Mouse (Mus musculus) liver, embryonic 11.5 days (tissue): ENCODE results near the gene Nyap2. TPM values are rescaled to one million over a fixed set of nuclear protein-coding genes. Genes with fewer than 3 reads are reported as not detected.

ENCODE experiments used
- ATAC-seq: fragments of 200-750 bp; cut with Nextera tagmentation; replicated peaks from 2 replicates; pipeline ENCODE4 v1.8.0; 2017; ENCODE audit warnings: moderate number of reproducible peaks, mild to moderate bottlenecking, moderate TSS enrichment, moderate library complexity; ENCODE audit not compliant: low FRiP score
- DNase-seq: peaks from one replicate; pipeline ENCODE4 v3.0.0-alpha.2; 2017; ENCODE audit warnings: low spot score
- H3K27ac ChIP-seq: fragments of 300-500 bp; sonication (generic); 2 replicates; pipeline ENCODE4 v1.5.1; 2014; ENCODE audit warnings: mild to moderate bottlenecking, low read depth, low read length, control low read depth
- H3K27me3 ChIP-seq: fragments of 300-500 bp; sonication (generic); replicated peaks from 2 replicates; pipeline ENCODE4 v1.6.1; 2014; ENCODE audit warnings: low read length, mixed read lengths; ENCODE audit not compliant: control insufficient read depth, insufficient read depth
- H3K36me3 ChIP-seq: fragments of 300-500 bp; sonication (generic); 2 replicates; pipeline ENCODE4 v1.6.1; 2014; ENCODE audit warnings: mild to moderate bottlenecking, low read length, moderate library complexity, mixed read lengths; ENCODE audit not compliant: control insufficient read depth, insufficient read depth
- H3K4me1 ChIP-seq: fragments of 300-500 bp; sonication (generic); replicated peaks from 2 replicates; pipeline ENCODE4 v1.6.1; 2014; ENCODE audit warnings: low read length, mixed read lengths; ENCODE audit not compliant: control insufficient read depth, insufficient read depth
- H3K4me2 ChIP-seq: fragments of 300-500 bp; sonication (generic); 2 replicates; pipeline ENCODE4 v1.6.1; 2014; ENCODE audit warnings: mild to moderate bottlenecking, control low read depth, moderate library complexity
- H3K4me3 ChIP-seq: fragments of 300-500 bp; sonication (generic); 2 replicates; pipeline ENCODE4 v1.5.1; 2014; ENCODE audit warnings: low read depth, low read length, control low read depth
- H3K9ac ChIP-seq: fragments of 300-500 bp; sonication (generic); 2 replicates; pipeline ENCODE4 v1.6.1; 2014; ENCODE audit warnings: low read depth, low read length, control low read depth
- H3K9me3 ChIP-seq: fragments of 300-500 bp; sonication (generic); 2 replicates; pipeline ENCODE4 v1.6.1; 2016; ENCODE audit warnings: low read length, inconsistent platforms, mixed read lengths; ENCODE audit not compliant: control insufficient read depth
- WGBS: fragments of 180-500 bp; shearing (Covaris S2); extraction: QIAGEN DNeasy Blood & Tissue Kit; methylation state at CpG from one replicate; pipeline ENCODE4 v1.1.7; 2014; 5-methylcytosine and 5-hydroxymethylcytosine counted together
- polyA plus RNA-seq: library from polyadenylated mRNA; unstranded; fragments of >200 nt; fragmentation: Nextera tagmentation; extraction: Ambion mirVana; gene quantifications from 2 replicates; pipeline ENCODE4 v1.2.1, GENCODE M21; 2014

The Nyap2 gene
- polyA plus RNA-seq, 1 experiment from 2014 or later = not detected

GRCm38 (mm10) chr1:81145576-81145975 is 68.8 kb downstream of the Nyap2 start:
- no peak overlapping the region for H3K9ac ChIP-seq
- H3K27me3 ChIP-seq = no peaks in the 10 kb centered on the region
- no peak overlapping the region for H3K27ac ChIP-seq
- no peaks in the 10 kb centered on the region for H3K36me3 ChIP-seq
- no peaks in the 10 kb centered on the region for H3K9me3 ChIP-seq
- DNase-seq = no peak
- H3K4me1 ChIP-seq = no peaks in the 10 kb centered on the region
- H3K4me2 ChIP-seq = no peak overlapping the region
- no peak overlapping the region for H3K4me3 ChIP-seq
- no peak for ATAC-seq

- no peak overlapping the region for H3K27ac ChIP-seq
- DNase-seq (no peak), ATAC-seq (no peak)
- H3K36me3 ChIP-seq = no peaks in the 10 kb centered on the region
- WGBS = 79% methylated on average over 3 of the region's 3 CpGs
- no peaks in the 10 kb centered on the region for H3K27me3 ChIP-seq
- no peak overlapping the region for H3K9ac ChIP-seq
- no peak overlapping the region for H3K4me2 ChIP-seq
- H3K9me3 ChIP-seq = no peaks in the 10 kb centered on the region
- no peaks in the 10 kb centered on the region for H3K4me1 ChIP-seq
- no peak overlapping the region for H3K4me3 ChIP-seq
These were observed 92.5 kb downstream of the Nyap2 start for GRCm38 (mm10) chr1:81169245-81169644.

DNA sequence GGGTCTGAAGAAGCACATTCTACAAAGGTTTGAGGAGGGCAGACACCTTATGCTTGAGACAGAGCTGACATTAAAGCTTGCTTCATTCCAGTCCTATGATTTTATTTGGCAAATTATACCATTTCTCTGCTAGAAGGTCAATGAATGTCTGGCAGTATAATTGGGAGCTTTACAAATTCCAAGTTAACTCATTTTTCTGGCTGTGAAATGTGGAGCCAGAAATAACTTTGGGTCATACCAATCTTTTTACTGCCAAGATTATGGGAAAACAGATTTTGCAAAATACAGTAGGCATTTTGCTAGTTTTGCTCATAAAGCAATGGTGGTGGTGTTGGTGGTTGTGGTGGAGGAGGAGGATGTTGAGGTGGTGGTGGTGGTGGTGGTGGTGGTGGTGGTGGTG is 96.0 kb downstream of the Nyap2 start:
- Histone ChIP-seq H3K27me3 (no peaks in the 10 kb centered on the region), H3K4me1 (no peaks in the 10 kb centered on the region), H3K36me3 (no peaks in the 10 kb centered on the region), H3K27ac (no peak overlapping the region), H3K4me3 (no peak overlapping the region), H3K4me2 (no peak overlapping the region), H3K9ac (no peak overlapping the region), H3K9me3 (no peaks in the 10 kb centered on the region)
- ATAC-seq = no peak
- DNase-seq = no peak

DNA sequence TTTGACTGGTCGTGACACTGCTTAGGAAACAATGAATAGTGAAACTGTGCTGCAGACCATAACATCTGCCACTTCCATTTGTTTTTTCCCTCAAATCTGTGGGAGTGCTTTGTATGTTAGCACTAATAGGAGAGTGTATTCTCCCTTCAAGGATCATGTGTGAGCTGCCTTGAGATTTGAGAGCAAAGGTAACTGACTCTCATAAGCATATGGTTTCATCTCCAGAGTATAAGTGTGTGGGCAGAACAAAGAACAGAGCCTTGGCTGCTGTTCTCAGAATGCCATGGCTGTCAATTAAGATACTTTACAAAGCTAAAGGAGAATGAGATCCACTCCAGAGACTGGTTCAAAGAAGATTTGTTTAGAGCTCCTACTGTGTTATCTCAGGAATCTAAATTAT is 96.6 kb downstream of the Nyap2 start:
- 72% methylated on average over 1 of the region's 1 CpGs for WGBS
- no peak for ATAC-seq
- no peak overlapping the region for H3K9ac ChIP-seq

DNA sequence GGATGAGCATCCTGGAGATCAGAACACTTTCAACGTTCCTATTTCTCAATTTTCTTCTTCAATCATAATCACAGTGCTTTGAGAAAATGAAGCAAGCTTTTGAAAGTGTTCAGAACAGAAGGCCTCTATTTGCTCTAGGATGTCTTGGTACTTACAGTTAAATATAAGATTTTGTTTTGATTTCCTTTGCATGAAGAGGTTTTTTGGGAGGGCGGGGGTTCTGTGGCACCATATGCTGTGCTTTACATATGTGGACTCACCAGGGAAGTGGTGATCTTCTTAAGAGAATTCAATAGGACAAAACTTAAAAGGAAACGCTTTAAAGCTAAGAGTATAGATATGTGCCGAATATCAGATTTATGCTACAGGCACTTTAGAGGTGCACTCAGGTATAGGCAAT is 103.0 kb downstream of the Nyap2 start:
- Histone ChIP-seq H3K4me3 (no peak overlapping the region), H3K4me1 (no peaks in the 10 kb centered on the region), H3K36me3 (no peaks in the 10 kb centered on the region), H3K27ac (no peak overlapping the region), H3K4me2 (no peak overlapping the region), H3K27me3 (no peaks in the 10 kb centered on the region), H3K9ac (no peak overlapping the region), H3K9me3 (no peaks in the 10 kb centered on the region)
- DNase-seq (no peak), ATAC-seq (no peak)
- 90% methylated on average over 4 of the region's 4 CpGs for WGBS

More for the DNA sequence above, 96.6 kb downstream of the Nyap2 start:
- no peak for DNase-seq
- no peak overlapping the region for H3K4me3 ChIP-seq
- H3K4me2 ChIP-seq = no peak overlapping the region
- H3K27ac ChIP-seq = no peak overlapping the region
- H3K27me3 ChIP-seq = no peaks in the 10 kb centered on the region
- no peaks in the 10 kb centered on the region for H3K36me3 ChIP-seq
- no peaks in the 10 kb centered on the region for H3K9me3 ChIP-seq
- no peaks in the 10 kb centered on the region for H3K4me1 ChIP-seq

DNA sequence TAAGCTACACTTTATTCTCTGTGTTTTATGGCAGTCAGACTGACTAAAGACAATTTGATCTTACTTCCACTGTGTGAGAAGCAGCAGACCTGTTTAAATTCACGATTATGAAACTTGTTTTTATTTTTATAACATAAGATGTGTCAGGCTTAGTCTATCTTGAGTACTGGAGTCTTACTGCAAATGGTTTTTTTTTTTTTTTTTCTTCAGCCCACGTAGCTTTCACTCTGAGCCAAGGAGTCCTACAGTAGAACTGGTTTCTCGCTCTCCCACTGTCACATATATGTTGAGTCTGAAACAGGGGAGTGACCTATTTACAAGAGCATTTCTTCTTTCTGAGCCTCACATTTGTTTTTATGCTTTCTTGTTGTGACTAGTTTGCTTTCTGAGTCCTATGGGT is 103.9 kb downstream of the Nyap2 start:
- no peak for DNase-seq
- Histone ChIP-seq H3K9me3 (no peaks in the 10 kb centered on the region), H3K4me3 (no peak overlapping the region), H3K9ac (no peak overlapping the region), H3K36me3 (no peaks in the 10 kb centered on the region), H3K27me3 (no peaks in the 10 kb centered on the region), H3K4me2 (no peak overlapping the region), H3K4me1 (no peaks in the 10 kb centered on the region), H3K27ac (no peak overlapping the region)
- 60% methylated on average over 3 of the region's 3 CpGs for WGBS
- ATAC-seq = no peak

DNA sequence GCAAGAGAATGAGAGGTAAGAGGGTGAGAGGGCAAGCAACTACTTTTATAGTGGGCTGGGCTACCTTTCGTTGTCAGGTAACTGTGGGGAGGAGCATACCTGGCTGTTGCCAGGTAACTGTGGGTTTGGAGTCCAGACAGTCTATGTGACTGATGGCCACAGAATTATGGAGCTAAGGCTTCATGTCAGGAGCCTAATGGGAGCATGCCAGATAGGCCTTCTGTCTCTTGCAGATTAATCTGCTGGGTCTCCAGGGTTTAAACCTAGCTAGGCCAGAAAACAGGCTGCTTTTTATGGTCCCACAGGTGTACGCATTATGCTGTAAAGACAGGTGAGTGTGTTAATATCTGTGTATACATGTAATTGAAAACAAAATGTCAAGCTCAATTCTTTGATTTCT is 132.8 kb downstream of the Nyap2 start:
- H3K4me3 ChIP-seq = no peak overlapping the region
- 85% methylated on average over 2 of the region's 2 CpGs for WGBS
- DNase-seq = no peak

GRCm38 (mm10) chr1:81211491-81211890 is 134.7 kb downstream of the Nyap2 start:
- ATAC-seq (no peak), DNase-seq (no peak)
- WGBS = 68% methylated on average over 4 of the region's 4 CpGs
- H3K27me3 ChIP-seq = no peaks in the 10 kb centered on the region
- no peak overlapping the region for H3K4me2 ChIP-seq
- no peaks in the 10 kb centered on the region for H3K9me3 ChIP-seq
- no peak overlapping the region for H3K9ac ChIP-seq
- H3K4me3 ChIP-seq = no peak overlapping the region
- no peak overlapping the region for H3K27ac ChIP-seq
- no peaks in the 10 kb centered on the region for H3K36me3 ChIP-seq
- no peaks in the 10 kb centered on the region for H3K4me1 ChIP-seq

More for the DNA sequence above, 132.8 kb downstream of the Nyap2 start:
- no peak for ATAC-seq
- Histone ChIP-seq H3K9ac (no peak overlapping the region), H3K4me1 (no peaks in the 10 kb centered on the region), H3K36me3 (no peaks in the 10 kb centered on the region), H3K9me3 (no peaks in the 10 kb centered on the region), H3K4me2 (no peak overlapping the region), H3K27me3 (no peaks in the 10 kb centered on the region), H3K27ac (no peak overlapping the region)

GRCm38 (mm10) chr1:81219790-81220189 is 143.0 kb downstream of the Nyap2 start:
- H3K9ac ChIP-seq = no peak overlapping the region
- H3K4me2 ChIP-seq = no peak overlapping the region
- H3K4me3 ChIP-seq = no peak overlapping the region
- WGBS = 64% methylated on average over 1 of the region's 1 CpGs
- DNase-seq (no peak), ATAC-seq (no peak)
- H3K27me3 ChIP-seq = no peaks in the 10 kb centered on the region
- no peaks in the 10 kb centered on the region for H3K36me3 ChIP-seq
- H3K9me3 ChIP-seq = no peaks in the 10 kb centered on the region
- H3K4me1 ChIP-seq = no peaks in the 10 kb centered on the region
- no peak overlapping the region for H3K27ac ChIP-seq
